Mouse (Mus musculus) c-Kit-positive CD71-negative TER-119-negative erythroid progenitor cells, embryonic 14.5 days (primary cell): ENCODE results near the gene B4gat1.

Experiments used
- DNase-seq: peaks from one replicate; pipeline ENCODE4 v3.0.0-alpha.2; 2013; ENCODE audit warnings: low read depth

The B4gat1 gene

DNA sequence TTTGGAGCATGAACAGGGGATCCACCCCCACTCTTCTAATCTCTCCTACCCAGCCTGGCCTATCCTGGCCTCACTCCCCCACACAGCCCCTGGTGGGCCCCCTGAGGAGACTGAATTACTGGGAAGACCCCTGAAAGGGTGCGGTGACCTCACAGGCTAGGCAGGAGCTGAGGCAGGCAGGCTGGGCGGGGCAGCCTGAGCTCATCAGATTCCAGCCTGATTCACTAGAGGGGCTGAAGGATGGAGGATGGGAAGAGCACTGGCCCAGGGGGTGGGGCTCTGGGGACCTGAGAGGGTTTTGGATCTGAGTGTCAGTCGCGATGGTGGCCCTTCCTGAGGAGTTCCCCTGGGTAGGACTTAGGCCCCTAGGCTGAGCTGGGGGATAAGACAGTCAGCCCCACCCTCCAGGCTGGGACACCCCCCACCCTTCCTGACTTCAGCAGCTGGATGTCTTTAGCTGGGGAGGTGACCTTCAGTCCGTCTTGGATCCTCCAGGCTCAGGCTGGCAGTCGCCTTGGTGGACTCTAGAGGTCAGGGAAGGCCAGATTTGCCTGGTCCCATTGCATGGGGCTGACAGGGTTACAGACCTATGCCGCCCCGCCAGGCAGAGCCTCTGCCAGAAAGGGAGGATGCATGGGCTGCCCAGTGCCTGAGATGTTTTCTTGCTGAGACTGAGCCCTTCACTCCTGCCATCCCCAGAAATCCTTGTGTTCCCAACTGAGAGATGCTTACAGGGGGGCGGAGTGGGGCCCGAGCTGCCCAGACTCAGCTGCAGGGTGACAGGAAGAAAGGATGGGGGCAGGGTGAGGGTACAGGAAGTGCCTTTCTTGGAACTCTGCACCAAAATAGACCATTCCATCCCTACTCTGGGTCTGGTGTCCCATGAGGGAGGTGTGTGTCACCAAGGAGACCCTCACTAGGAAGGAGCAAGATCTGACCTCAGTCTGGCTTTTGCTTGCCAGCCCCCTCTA lies 20.5 kb downstream of the B4gat1 start:
- DNase-seq, result no peak

- no peak for DNase-seq
Observed at GRCm38 (mm10) chr19:5060365-5061330, 22.0 kb downstream of the B4gat1 start.

GRCm38 (mm10) chr19:5062041-5062440 lies 23.4 kb downstream of the B4gat1 start:
- no peak for DNase-seq

GRCm38 (mm10) chr19:5062446-5062845 lies 23.8 kb downstream of the B4gat1 start:
- DNase-seq, result no peak

DNA sequence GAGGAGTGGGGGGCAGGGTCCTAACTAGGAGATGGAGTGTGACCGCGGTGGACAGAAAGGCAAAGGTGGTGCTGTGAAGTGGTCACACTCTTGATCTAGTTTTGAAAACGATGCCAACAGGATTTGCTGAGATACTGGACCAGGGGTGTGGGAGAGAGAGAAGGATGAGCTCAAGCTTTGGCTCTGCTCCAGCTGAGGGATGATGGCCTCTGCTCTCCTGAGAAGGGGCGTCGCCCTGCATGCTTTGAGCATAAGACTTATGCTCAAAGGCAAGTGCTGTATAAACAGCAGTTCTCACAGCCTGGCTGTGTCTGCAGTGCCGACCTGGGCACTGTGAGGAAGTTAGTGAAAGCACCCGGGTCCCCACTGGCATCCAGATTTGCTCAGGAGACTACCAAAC lies 26.5 kb downstream of the B4gat1 start:
- DNase-seq, result no peak

DNA sequence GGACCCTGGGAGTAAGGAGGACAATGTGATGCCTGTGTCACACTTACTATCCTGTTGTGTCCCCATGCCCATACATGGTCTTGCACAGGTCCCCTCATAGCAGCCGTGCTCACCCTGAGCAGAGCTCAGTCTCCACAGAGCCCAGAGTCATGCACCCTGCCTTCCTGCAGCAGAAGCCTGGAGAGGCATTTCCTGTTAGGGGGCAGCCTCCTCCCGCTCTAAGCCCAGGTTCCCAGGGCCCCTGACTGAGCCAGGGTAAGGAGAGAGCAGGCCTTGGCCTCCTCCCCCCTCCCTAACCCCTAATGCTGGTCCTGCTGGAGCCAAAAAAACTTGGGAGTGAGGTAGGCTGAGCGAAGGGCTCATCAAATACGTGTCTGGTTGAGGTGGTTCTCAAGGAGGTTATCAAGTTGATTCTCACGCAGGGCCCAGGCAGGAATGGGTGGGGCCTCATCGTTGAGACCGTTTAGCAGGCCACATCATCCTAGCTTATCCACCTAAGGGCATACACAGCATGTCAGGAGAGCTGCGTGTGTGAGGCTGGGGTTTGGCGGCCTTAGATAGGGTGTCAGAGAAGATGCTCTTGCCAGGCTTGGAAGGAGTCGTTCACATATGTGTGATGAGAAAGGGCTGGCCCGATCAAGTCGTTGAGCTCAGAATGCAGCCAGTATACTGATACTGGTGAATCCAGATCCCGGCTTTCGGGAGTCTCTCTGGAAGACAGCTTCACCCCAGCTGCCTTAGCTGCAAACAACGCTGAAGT lies 28.6 kb downstream of the B4gat1 start:
- DNase-seq, result no peak

DNA sequence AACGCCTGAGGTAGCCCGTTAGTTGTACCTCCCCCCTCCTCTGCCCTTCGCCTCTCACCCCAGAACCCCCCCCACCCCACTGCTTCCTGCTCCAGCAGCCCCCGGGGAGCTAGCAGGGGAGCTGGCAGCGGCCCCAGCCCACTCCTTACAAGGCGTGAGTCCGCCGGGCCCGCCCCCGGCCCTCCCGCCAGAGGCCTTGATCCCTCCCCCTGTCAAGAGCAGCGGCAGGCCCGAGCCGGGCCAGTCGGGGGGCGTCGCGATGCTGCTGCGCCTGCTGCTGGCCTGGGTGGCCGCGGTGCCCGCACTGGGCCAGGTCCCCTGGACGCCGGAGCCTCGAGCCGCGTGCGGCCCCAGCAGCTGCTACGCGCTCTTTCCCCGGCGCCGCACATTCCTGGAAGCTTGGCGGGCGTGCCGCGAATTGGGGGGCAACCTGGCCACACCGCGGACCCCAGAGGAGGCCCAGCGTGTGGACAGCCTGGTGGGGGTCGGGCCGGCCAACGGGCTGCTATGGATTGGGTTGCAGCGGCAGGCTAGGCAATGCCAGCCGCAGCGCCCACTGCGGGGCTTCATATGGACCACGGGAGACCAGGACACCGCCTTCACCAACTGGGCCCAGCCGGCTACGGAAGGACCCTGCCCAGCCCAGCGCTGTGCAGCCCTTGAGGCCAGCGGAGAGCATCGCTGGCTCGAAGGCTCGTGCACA lies 29.4 kb downstream of the B4gat1 start, which contains the start of gene Cd248:
Gene Cd248 (plus strand): TSS at position 212 of the 703 bp plus-strand sequence.
- no peak for DNase-seq

DNA sequence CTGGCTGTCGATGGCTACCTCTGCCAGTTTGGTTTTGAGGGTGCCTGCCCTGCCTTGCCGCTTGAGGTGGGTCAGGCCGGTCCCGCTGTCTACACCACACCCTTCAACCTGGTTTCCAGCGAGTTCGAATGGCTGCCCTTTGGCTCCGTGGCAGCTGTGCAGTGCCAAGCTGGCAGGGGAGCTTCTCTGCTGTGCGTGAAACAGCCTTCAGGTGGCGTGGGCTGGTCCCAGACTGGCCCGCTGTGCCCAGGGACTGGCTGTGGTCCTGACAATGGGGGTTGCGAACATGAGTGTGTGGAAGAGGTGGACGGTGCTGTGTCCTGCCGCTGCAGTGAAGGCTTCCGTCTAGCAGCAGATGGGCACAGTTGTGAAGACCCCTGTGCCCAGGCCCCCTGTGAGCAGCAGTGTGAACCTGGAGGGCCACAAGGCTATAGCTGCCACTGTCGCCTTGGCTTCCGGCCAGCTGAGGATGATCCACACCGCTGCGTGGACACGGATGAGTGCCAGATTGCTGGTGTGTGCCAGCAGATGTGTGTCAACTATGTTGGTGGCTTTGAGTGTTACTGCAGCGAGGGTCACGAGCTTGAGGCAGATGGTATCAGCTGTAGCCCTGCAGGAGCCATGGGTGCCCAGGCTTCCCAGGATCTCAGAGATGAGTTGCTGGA lies 30.1 kb downstream of the B4gat1 start:
- no peak for DNase-seq

- no peak for DNase-seq
Observed at GRCm38 (mm10) chr19:5069486-5069885, 30.9 kb downstream of the B4gat1 start.

DNA sequence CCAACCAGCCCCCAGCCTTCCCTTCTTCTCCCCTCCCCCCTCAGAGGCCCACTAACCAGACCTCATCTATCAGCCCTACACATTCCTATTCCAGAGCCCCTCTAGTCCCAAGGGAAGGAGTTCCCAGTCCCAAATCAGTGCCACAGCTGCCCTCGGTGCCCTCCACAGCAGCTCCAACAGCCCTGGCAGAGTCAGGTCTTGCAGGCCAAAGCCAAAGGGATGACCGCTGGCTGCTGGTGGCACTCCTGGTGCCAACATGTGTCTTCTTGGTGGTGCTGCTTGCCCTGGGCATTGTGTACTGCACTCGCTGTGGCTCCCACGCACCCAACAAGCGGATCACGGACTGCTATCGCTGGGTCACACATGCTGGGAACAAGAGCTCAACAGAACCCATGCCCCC lies 31.4 kb downstream of the B4gat1 start:
- DNase-seq, result no peak

DNA sequence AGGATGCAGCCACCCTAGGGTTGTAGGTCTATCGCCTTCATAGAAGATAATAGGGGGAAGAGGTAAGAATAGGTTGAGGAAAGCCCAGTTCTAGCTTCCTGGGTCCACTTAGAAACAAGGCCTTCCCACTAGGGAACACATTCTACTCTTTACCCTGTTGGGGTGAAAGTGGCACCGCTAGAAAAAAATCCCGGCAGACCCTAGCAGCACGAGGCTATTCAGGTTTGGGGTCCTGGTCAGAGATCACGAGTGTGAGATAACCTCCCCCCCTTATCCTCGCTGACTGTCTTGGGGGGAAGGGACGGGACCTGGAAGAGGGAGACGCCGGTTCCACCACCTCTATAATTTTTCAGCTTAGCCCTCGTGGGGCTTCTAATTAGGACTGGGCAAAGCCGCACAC lies 32.5 kb downstream of the B4gat1 start:
- no peak for DNase-seq

GRCm38 (mm10) chr19:5071545-5072369 lies 33.1 kb downstream of the B4gat1 start:
- DNase-seq, result peak; percentile 85

DNA sequence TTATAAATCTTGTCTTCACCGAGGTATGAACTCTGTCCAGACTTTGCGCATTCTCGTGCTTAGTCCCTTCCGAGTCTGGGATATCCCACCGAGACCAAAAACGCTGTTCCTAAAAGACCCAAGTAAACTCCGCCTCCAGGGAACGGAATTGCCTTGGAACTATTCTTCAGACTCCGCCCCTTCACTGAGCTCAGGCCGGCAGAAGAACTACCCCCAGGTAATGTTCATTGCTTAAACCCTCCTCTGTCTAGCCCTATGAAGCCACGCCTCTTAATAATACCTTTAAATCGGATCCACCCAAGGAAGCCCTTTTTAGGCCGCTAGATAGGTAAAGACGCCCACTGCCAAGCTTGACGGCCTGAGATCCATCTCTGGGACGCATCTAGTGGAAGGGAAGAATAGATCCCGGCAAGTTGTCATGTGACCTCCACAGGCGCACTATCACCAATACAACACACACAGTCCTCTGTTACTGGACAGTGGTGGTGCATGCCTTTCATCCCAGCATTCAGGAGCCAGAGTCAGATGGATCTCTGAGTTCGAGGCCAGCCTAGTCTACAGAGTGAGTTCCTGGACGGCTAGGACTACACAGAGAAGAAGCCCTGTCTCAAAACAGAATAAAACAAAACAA lies 33.9 kb downstream of the B4gat1 start:
- no peak for DNase-seq

DNA sequence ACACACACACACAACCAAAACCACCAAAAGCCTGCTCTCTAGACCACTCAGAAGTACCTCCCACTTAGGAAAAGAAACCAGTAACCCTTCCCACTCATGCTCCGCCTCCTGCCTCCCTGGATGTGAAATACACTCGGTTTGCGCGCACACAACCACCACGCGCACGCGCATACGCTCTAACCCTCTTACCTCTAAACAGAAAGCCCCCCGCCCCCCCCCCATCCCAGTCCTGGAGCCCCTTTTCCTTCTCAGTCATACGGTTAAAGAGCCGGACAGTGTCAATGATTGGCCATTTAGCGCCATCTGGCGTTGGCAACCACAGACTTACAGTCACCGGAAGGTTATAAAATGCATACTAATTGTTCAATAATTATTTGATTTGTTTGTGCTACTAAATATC lies 34.4 kb downstream of the B4gat1 start:
- DNase-seq, result peak; percentile 60

DNA sequence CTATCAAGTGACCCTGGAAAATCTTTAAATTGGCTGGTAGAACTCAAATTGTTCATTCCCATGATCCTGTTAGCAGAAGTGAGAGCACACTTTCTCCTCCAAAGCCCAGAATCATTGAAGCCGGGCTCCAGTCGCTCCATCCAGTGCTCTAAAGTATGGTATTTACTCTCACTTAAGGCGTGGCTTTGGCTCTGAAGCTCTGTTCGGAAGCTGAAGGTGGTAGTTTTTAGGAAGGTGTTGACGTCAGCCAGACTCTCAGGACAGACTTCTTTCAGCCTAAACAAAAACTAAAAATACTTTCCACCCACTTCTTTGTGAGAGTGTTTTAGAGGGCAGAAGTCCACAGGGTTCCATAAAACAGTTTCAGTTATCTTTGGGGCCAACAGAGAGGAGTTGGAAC lies 34.9 kb downstream of the B4gat1 start:
- DNase-seq, result no peak

- no peak for DNase-seq
Observed at GRCm38 (mm10) chr19:5079279-5079678, 40.7 kb downstream of the B4gat1 start.

DNA sequence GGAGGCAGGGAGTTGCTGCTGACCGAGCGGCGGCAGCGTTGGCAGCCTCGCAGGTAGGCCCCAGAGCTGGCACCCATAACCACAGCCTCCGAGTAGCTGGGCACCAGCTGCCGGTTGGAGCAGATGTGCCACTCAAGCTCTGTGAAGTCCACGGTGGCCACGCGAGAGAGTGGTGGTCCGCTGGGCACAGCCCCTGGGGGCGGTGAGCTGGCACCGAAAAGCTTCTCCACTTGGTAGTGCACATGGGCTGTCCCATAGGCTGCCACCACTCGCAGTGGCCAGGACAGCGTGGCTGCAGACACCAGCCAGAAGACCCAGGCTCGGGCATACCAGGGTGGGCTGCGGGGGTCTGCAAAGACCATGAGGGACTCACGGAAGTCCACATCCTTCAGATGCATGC lies 43.4 kb downstream of the B4gat1 start:
- no peak for DNase-seq

DNA sequence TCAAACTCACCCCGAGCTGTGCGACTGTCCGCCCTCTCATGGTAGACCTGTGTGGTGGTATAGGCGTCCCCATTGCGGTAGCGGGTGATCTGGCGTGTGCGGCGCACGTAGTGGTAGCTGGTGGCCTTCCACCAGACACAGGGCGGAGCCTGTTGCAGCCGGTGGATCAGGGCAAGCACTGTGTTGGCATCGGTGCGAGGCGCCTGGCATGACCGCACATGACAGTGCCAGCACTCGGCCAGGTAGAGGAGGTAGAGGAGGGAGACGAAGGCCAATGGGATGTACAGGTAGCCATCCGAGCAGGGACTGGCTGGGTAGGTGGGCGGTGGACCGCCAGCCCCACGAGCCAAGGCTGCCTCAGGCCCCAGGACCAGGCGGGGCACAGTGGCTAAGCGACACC lies 44.0 kb downstream of the B4gat1 start:
- no peak for DNase-seq
